Mouse (Mus musculus): ENCODE measurements around the gene Dhdh. TPM values are rescaled to one million over a fixed set of nuclear protein-coding genes. Genes with fewer than 3 reads are reported as not detected.

The Dhdh gene
- total and polyA plus RNA-seq, 2 experiments = 37.7 to 73.7 TPM

DNA sequence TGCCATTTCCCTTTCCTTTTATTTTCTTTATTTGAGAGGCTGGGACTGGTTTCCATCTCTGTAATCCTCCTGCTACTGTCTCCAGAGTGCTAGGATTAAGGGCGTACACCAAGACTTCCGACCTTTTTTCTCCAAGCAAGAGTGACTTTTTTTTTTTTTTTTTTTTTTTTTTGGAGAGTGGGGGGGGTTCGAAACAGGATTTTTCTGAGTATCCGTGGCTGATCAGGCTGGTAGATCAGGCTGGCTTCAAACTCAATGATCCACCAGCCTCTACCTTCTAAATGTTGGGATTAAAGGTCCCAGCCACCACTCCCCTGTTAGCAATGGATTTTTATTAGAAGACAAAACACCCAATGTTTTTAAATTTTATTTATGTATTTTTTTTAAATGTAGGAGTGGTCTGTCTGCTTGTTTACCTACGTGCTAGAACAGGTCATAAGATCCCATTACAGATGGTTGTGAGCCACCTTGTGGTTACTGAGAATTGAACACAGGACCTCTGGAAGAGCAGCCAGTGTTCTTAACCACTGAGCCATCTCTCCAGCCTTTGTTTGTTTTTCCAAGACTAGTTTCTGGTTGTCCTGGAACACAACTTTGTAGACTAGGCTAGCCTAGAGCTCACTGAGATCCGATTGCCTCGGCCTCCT, 38.0 kb upstream of the Dhdh start:
- peak overlapping the region; percentile 73 for H3K27ac ChIP-seq (replicated peaks; ENCODE audit: insufficient read depth, low read depth, low read length)
- DNase-seq (ENCODE audit: extremely low read depth, low read depth, low spot score) = peak; percentile 72
- H3K9ac ChIP-seq (ENCODE audit: low read depth, low read length) = peak overlapping the region; percentile 57
- peaks cover 11% of the 10 kb centered on the region for H3K4me1 ChIP-seq (ENCODE audit: control insufficient read depth, insufficient read depth, low read length)
- no peaks in the 10 kb centered on the region for H3K27me3 ChIP-seq (ENCODE audit: control insufficient read depth, insufficient read depth, low read length)
- peaks cover 3% of the 10 kb centered on the region; the same call in 1 of the 2 replicates for H3K36me3 ChIP-seq (ENCODE audit: control insufficient read depth, insufficient read depth, low read length)
- TF ChIP-seq POLR2A (IDR thresholded peaks at IDR 0.05; ENCODE audit: extremely low read depth, insufficient read depth, low read length) (no peak), CTCF (IDR thresholded peaks at IDR 0.05; ENCODE audit: low read depth, low read length) (0 out of 2 replicates have a peak, but pooled peaks have one; percentile 7)
- peaks cover 8% of the 10 kb centered on the region for H3K79me2 ChIP-seq (ENCODE audit: control insufficient read depth, insufficient read depth, low read length)
- whole genome bisulfite sequencing = 12% methylated on average over 7 of the region's 7 CpGs
- H3K4me3 ChIP-seq (ENCODE audit: insufficient read depth, low read depth, low read length) = peak overlapping the region; percentile 86

- H3K4me3 ChIP-seq (ENCODE audit: insufficient read depth, low read depth, low read length) = peak within 1 kb of the TSS; percentile 86
- peaks cover 3% of the 10 kb centered on the region; the same call in 1 of the 2 replicates for H3K36me3 ChIP-seq (ENCODE audit: control insufficient read depth, insufficient read depth, low read length)
- WGBS = under 1% methylated on average over 54 of the region's 54 CpGs
- peaks cover 11% of the 10 kb centered on the region for H3K4me1 ChIP-seq (ENCODE audit: control insufficient read depth, insufficient read depth, low read length)
- no peak for TF ChIP-seq CTCF (IDR thresholded peaks at IDR 0.05; ENCODE audit: low read depth, low read length)
- peak; percentile 95 for TF ChIP-seq POLR2A (IDR thresholded peaks at IDR 0.05; ENCODE audit: extremely low read depth, insufficient read depth, low read length)
- peak; percentile 90 for DNase-seq (ENCODE audit: extremely low read depth, low read depth, low spot score)
- H3K27me3 ChIP-seq (ENCODE audit: control insufficient read depth, insufficient read depth, low read length) = no peaks in the 10 kb centered on the region
- H3K79me2 ChIP-seq (ENCODE audit: control insufficient read depth, insufficient read depth, low read length) = peaks cover 8% of the 10 kb centered on the region
- peak within 1 kb of the TSS; percentile 90 for H3K27ac ChIP-seq (replicated peaks; ENCODE audit: insufficient read depth, low read depth, low read length)
- peak within 1 kb of the TSS; percentile 92 for H3K9ac ChIP-seq (ENCODE audit: low read depth, low read length)
Observed at GRCm38 (mm10) chr7:45525809-45526473, 37.3 kb upstream of the Dhdh start, which contains the start of the genes Ppp1r15a and Plekha4. TSS of gene Ppp1r15a (minus strand) at chr7:45526268. TSS of gene Plekha4 (plus strand) at chr7:45526330.

- 12% methylated on average over 12 of the region's 12 CpGs for WGBS
- Histone ChIP-seq H3K79me2 (ENCODE audit: control insufficient read depth, insufficient read depth, low read length) (peaks cover 8% of the 10 kb centered on the region), H3K27me3 (ENCODE audit: control insufficient read depth, insufficient read depth, low read length) (no peaks in the 10 kb centered on the region), H3K4me3 (ENCODE audit: insufficient read depth, low read depth, low read length) (peak overlapping the region; percentile 86), H3K9ac (ENCODE audit: low read depth, low read length) (peak overlapping the region; percentile 92), H3K4me1 (ENCODE audit: control insufficient read depth, insufficient read depth, low read length) (peaks cover 11% of the 10 kb centered on the region), H3K27ac (replicated peaks; ENCODE audit: insufficient read depth, low read depth, low read length) (peak overlapping the region; percentile 90), H3K36me3 (ENCODE audit: control insufficient read depth, insufficient read depth, low read length) (peaks cover 3% of the 10 kb centered on the region; the same call in 1 of the 2 replicates)
- TF ChIP-seq CTCF (IDR thresholded peaks at IDR 0.05; ENCODE audit: low read depth, low read length) (no peak), POLR2A (IDR thresholded peaks at IDR 0.05; ENCODE audit: extremely low read depth, insufficient read depth, low read length) (no peak)
- DNase-seq (ENCODE audit: extremely low read depth, low read depth, low spot score) = peak; percentile 46
Observed at GRCm38 (mm10) chr7:45524841-45525621, 36.4 kb upstream of the Dhdh start.

GRCm38 (mm10) chr7:45523678-45524170, 35.1 kb upstream of the Dhdh start:
- peaks cover 8% of the 10 kb centered on the region for H3K79me2 ChIP-seq (ENCODE audit: control insufficient read depth, insufficient read depth, low read length)
- peak overlapping the region; percentile 16 for H3K9ac ChIP-seq (ENCODE audit: low read depth, low read length)
- no peaks in the 10 kb centered on the region for H3K27me3 ChIP-seq (ENCODE audit: control insufficient read depth, insufficient read depth, low read length)
- WGBS = 71% methylated on average over 13 of the region's 13 CpGs
- DNase-seq (ENCODE audit: extremely low read depth, low read depth, low spot score) = no peak
- peaks cover 11% of the 10 kb centered on the region for H3K4me1 ChIP-seq (ENCODE audit: control insufficient read depth, insufficient read depth, low read length)
- H3K36me3 ChIP-seq (ENCODE audit: control insufficient read depth, insufficient read depth, low read length) = peaks cover 3% of the 10 kb centered on the region; the same call in 1 of the 2 replicates
- H3K4me3 ChIP-seq (ENCODE audit: insufficient read depth, low read depth, low read length) = no peak overlapping the region; the same call in 1 of the 2 replicates
- no peak for TF ChIP-seq POLR2A (IDR thresholded peaks at IDR 0.05; ENCODE audit: extremely low read depth, insufficient read depth, low read length)
- TF ChIP-seq CTCF (IDR thresholded peaks at IDR 0.05; ENCODE audit: low read depth, low read length) = no peak
- H3K27ac ChIP-seq (replicated peaks; ENCODE audit: insufficient read depth, low read depth, low read length) = peak overlapping the region; percentile 51

GRCm38 (mm10) chr7:45522957-45523676, 34.5 kb upstream of the Dhdh start:
- no peak for DNase-seq (ENCODE audit: extremely low read depth, low read depth, low spot score)

More at GRCm38 (mm10) chr7:45522957-45523676, 34.5 kb upstream of the Dhdh start:
- Histone ChIP-seq H3K36me3 (ENCODE audit: control insufficient read depth, insufficient read depth, low read length) (peaks cover 3% of the 10 kb centered on the region; the same call in 1 of the 2 replicates), H3K4me1 (ENCODE audit: control insufficient read depth, insufficient read depth, low read length) (peaks cover 11% of the 10 kb centered on the region), H3K27ac (replicated peaks; ENCODE audit: insufficient read depth, low read depth, low read length) (0 out of 2 replicates have a peak overlapping the region, but pooled peaks have one; percentile 4), H3K27me3 (ENCODE audit: control insufficient read depth, insufficient read depth, low read length) (no peaks in the 10 kb centered on the region), H3K9ac (ENCODE audit: low read depth, low read length) (no peak overlapping the region), H3K79me2 (ENCODE audit: control insufficient read depth, insufficient read depth, low read length) (peaks cover 8% of the 10 kb centered on the region), H3K4me3 (ENCODE audit: insufficient read depth, low read depth, low read length) (peak overlapping the region; percentile 19; the same call in 1 of the 2 replicates)
- TF ChIP-seq CTCF (IDR thresholded peaks at IDR 0.05; ENCODE audit: low read depth, low read length) = no peak
- no peak for TF ChIP-seq POLR2A (IDR thresholded peaks at IDR 0.05; ENCODE audit: extremely low read depth, insufficient read depth, low read length)
- 78% methylated on average over 18 of the region's 18 CpGs for WGBS

All from liver, adult 2 months (tissue).